Mouse (Mus musculus) CH12F3 (cell line): ENCODE data around the gene Pcgf2.
"Not testable (repeated sequence)": the region's sequence is repeated elsewhere in the genome, so short reads cannot be mapped to it uniquely, and the experiment has no call there.

Source experiments
- in situ Hi-C: fragments of 300-500 bp; cut with MboI; formaldehyde crosslinking; loops from 2 replicates; pipeline ENCODE4 v1.14.3; 2020; ENCODE audit warnings: low sequenced_read_pairs

Gene Pcgf2

GRCm38 (mm10) chr11:97717369-97718280 lies 17.3 kb upstream of the Pcgf2 start:
- in situ Hi-C loops = no loop called here

- in situ Hi-C loops = no loop called here
These were observed 15.7 kb upstream of the Pcgf2 start for GRCm38 (mm10) chr11:97716021-97716420.

GRCm38 (mm10) chr11:97714784-97715760 lies 14.8 kb upstream of the Pcgf2 start:
- in situ Hi-C loops = no loop called here

- in situ Hi-C loops = no loop called here
These were observed 14.1 kb upstream of the Pcgf2 start for GRCm38 (mm10) chr11:97714356-97714755.

- in situ Hi-C loops = no loop called here
These were observed 13.6 kb upstream of the Pcgf2 start for GRCm38 (mm10) chr11:97713896-97714295.

- in situ Hi-C loops = no loop called here
These were observed 12.0 kb upstream of the Pcgf2 start for GRCm38 (mm10) chr11:97712286-97712685.

- in situ Hi-C loops = no loop called here
These were observed 11.1 kb upstream of the Pcgf2 start for GRCm38 (mm10) chr11:97711200-97711900.

- in situ Hi-C loops = not testable (repeated sequence)
These were observed 9.8 kb upstream of the Pcgf2 start for GRCm38 (mm10) chr11:97710067-97710466.

- in situ Hi-C loops = no loop called here
These were observed 2.9 kb upstream of the Pcgf2 start, which contains the start of gene Psmb3 for GRCm38 (mm10) chr11:97703039-97703826. Gene Psmb3, plus strand, starts transcription at chr11:97703399.

- in situ Hi-C loops = no loop called here
These were observed 2.1 kb upstream of the Pcgf2 start for GRCm38 (mm10) chr11:97702393-97702745.

GRCm38 (mm10) chr11:97701581-97702392 lies 1.5 kb upstream of the Pcgf2 start:
- in situ Hi-C loops = no loop called here

GRCm38 (mm10) chr11:97700746-97701580 lies 666 bp upstream of the Pcgf2 start:
- in situ Hi-C loops = no loop called here

GRCm38 (mm10) chr11:97699626-97700002 lies 683 bp downstream of the Pcgf2 start:
- in situ Hi-C loops = loop anchor here (10.0 kb wide), 2 partner anchors 55 to 215 kb away; no protein-coding TSS in a partner anchor

- in situ Hi-C loops = loop anchor here (10.0 kb wide), 2 partner anchors 54 to 214 kb away; no protein-coding TSS in a partner anchor
These were observed 1.3 kb downstream of the Pcgf2 start for GRCm38 (mm10) chr11:97698741-97699611.

- in situ Hi-C loops = loop anchor here (10.0 kb wide), 2 partner anchors 53 to 213 kb away; no protein-coding TSS in a partner anchor
These were observed 2.3 kb downstream of the Pcgf2 start for GRCm38 (mm10) chr11:97697891-97698529.

GRCm38 (mm10) chr11:97697199-97697890 lies 3.0 kb downstream of the Pcgf2 start:
- in situ Hi-C loops = loop anchor here (10.0 kb wide), 2 partner anchors 53 to 213 kb away; no protein-coding TSS in a partner anchor
